Mouse (Mus musculus): ENCODE results near the gene Srpk2.

GRCm38 (mm10) chr5:23597260-23597864 lies 87.1 kb downstream of the Srpk2 start:
- no peak for TF ChIP-seq CTCF (IDR thresholded peaks at IDR 0.05 in 2 of 3, conservative IDR thresholded peaks at IDR 0.05 in 1 of 3; ENCODE audit: control insufficient read depth in 1 of 3, insufficient read depth in 1 of 3, low read depth in 2 of 3, low read length in 3 of 3, poor library complexity in 1 of 3, severe bottlenecking in 1 of 3)
- TF ChIP-seq NRF1 (IDR thresholded peaks at IDR 0.05; ENCODE audit: insufficient read depth, low read depth, low read length, poor library complexity, severe bottlenecking), result no peak
- no peak for TF ChIP-seq UBTF (IDR thresholded peaks at IDR 0.05; ENCODE audit: borderline replicate concordance, insufficient read depth, low read depth, low read length)
- no peak for TF ChIP-seq MEF2A (IDR thresholded peaks at IDR 0.05; ENCODE audit: extremely low read depth, insufficient replicate concordance, low read depth, low read length, poor library complexity, severe bottlenecking)
- TF ChIP-seq POLR2A (IDR thresholded peaks at IDR 0.05; ENCODE audit: control insufficient read depth in 1 of 2, insufficient read depth in 1 of 2, low read depth in 1 of 2, low read length in 2 of 2, poor library complexity in 1 of 2), result no peak
- TF ChIP-seq MAFK (IDR thresholded peaks at IDR 0.05; ENCODE audit: borderline replicate concordance, low read depth, low read length), result no peak
- TF ChIP-seq EP300 (IDR thresholded peaks at IDR 0.05; ENCODE audit: low read depth in 1 of 2, low read length in 2 of 2), result peak; percentile 58 to 65; a peak in 2 of 4 replicates
